Mouse (Mus musculus) midbrain, embryonic 13.5 days (tissue): Measurements from ENCODE around the gene Pced1b. TPM values are rescaled to one million over a fixed set of nuclear protein-coding genes. Genes with fewer than 3 reads are reported as not detected.
"Not testable (repeated sequence)": the region's sequence is repeated elsewhere in the genome, so short reads cannot be mapped to it uniquely, and the experiment has no call there.

Experiments used
- ATAC-seq: fragments of 200-750 bp; cut with Nextera tagmentation; 2 replicates; pipeline ENCODE4 v1.8.0; 2017; ENCODE audit warnings: mild to moderate bottlenecking, moderate TSS enrichment, moderate library complexity
- H3K27ac ChIP-seq: fragments of 300-500 bp; sonication (generic); 2 replicates; pipeline ENCODE4 v1.5.1; 2015; ENCODE audit warnings: inconsistent platforms, mild to moderate bottlenecking, moderate library complexity
- H3K27me3 ChIP-seq: fragments of 300-500 bp; sonication (generic); 2 replicates; pipeline ENCODE4 v1.6.1; 2015; ENCODE audit warnings: mild to moderate bottlenecking, inconsistent platforms
- H3K36me3 ChIP-seq: fragments of 300-500 bp; sonication (generic); 2 replicates; pipeline ENCODE4 v1.6.1; 2015; ENCODE audit warnings: mild to moderate bottlenecking, inconsistent platforms
- H3K4me1 ChIP-seq: fragments of 300-500 bp; sonication (generic); replicated peaks from 2 replicates; pipeline ENCODE4 v1.6.1; 2015; ENCODE audit warnings: inconsistent platforms
- H3K4me2 ChIP-seq: fragments of 300-500 bp; sonication (generic); replicated peaks from 2 replicates; pipeline ENCODE4 v1.6.1; 2015; ENCODE audit warnings: moderate library complexity, mild to moderate bottlenecking, inconsistent platforms
- H3K4me3 ChIP-seq: fragments of 300-500 bp; sonication (generic); replicated peaks from 2 replicates; pipeline ENCODE4 v1.5.1; 2015; ENCODE audit warnings: mild to moderate bottlenecking, inconsistent platforms
- H3K9ac ChIP-seq: fragments of 300-500 bp; sonication (generic); replicated peaks from 2 replicates; pipeline ENCODE4 v1.6.1; 2015; ENCODE audit warnings: mild to moderate bottlenecking, inconsistent platforms
- H3K9me3 ChIP-seq: fragments of 300-500 bp; sonication (generic); 2 replicates; pipeline ENCODE4 v1.6.1; 2016; ENCODE audit warnings: mild to moderate bottlenecking, inconsistent platforms
- WGBS: fragments of 180-500 bp; shearing (Covaris S2); methylation state at CpG from one replicate; pipeline ENCODE4 v1.1.7; 2015; 5-methylcytosine and 5-hydroxymethylcytosine counted together
- polyA plus RNA-seq: library from polyadenylated mRNA; unstranded; fragments of >200 nt; fragmentation: Nextera tagmentation; extraction: Ambion mirVana; gene quantifications from 2 replicates; pipeline ENCODE4 v1.2.1, GENCODE M21; 2015

Pced1b gene
- polyA plus RNA-seq, 1 experiment from 2014 or later, result 4.0 TPM

DNA sequence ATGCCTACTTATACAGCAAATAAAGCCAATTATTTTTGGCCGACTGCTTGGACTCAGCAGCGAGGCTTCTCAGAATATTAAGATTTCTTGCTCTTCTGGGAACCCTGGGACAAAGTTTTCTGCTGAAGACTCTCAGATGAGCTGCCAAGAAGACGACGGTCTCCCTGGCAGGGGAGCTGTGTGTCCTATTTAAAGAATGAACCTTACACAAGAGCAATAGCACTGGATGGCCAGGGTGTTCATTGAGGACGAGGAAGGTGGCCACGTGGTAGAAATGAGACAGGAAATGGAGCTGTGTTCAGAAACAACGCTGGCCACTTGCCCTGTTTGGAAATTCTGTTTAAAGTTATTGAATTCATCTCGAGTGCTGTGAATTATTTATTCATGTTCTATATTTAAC is 104.1 kb downstream of the Pced1b start:
- Histone ChIP-seq H3K27ac (no peak overlapping the region), H3K9ac (no peak overlapping the region), H3K9me3 (no peaks in the 10 kb centered on the region), H3K36me3 (no peaks in the 10 kb centered on the region), H3K27me3 (no peaks in the 10 kb centered on the region), H3K4me1 (no peaks in the 10 kb centered on the region), H3K4me2 (no peak overlapping the region), H3K4me3 (no peak overlapping the region)
- ATAC-seq, result no peak
- WGBS, result 84% methylated on average over 8 of the region's 8 CpGs

DNA sequence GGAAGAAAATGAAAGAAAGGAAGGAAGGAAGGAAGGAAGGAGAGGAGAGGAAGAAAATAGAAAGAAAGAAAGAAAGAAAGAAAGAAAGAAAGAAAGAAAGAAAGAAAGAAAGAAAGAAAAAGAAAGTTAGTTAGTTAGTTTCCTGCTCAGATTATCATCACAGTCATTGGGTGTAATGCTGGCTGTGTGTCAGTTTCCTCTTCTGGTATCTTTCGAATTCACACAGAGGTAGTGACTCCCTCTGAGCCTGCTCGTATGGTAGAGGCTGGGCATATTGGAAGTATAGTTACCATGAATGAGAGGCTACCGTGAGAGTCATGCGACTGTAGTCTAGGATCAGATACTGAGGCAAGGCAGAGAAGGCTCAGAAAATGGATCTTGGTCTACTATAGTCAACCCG is 104.8 kb downstream of the Pced1b start:
- Histone ChIP-seq H3K4me1 (no peaks in the 10 kb centered on the region), H3K9ac (no peak overlapping the region), H3K4me2 (no peak overlapping the region), H3K4me3 (no peak overlapping the region), H3K27me3 (no peaks in the 10 kb centered on the region), H3K36me3 (no peaks in the 10 kb centered on the region), H3K9me3 (no peaks in the 10 kb centered on the region), H3K27ac (no peak overlapping the region)
- ATAC-seq, result no peak
- 91% methylated on average over 5 of the region's 5 CpGs for WGBS

DNA sequence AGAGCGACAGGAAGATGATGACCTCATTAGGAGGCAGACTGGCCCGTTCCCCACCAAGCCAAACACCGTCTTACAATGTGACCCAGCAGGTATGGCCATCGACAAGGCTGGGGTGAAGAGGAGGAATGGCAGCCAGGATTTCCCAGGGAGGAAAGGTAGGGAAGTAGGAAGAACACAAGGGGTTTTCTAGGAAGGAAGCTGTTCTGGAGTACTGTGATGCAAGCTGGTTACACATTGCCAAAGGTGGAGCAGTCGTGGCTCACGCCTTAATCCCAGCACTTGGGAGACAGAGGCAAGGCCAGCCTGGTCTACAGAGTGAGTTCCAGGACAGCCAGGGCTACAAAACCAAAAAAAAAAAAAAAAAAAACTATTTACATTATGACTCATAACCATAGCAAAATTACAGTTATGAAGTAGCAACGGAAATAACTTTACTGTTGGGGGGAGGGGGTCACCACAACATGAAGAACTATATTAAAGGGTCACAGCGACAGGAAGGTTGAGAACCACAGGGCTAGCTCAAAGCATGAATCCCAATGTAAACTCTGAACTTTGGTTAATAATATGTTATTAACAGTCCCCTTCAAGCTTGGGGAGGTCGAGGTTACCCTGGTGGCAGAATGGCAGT is 108.9 kb downstream of the Pced1b start:
- Histone ChIP-seq H3K27ac (no peak overlapping the region), H3K9ac (no peak overlapping the region), H3K27me3 (no peaks in the 10 kb centered on the region), H3K36me3 (no peaks in the 10 kb centered on the region), H3K4me1 (peaks cover 12% of the 10 kb centered on the region; the same call in 1 of the 2 replicates), H3K4me2 (no peak overlapping the region), H3K4me3 (no peak overlapping the region), H3K9me3 (no peaks in the 10 kb centered on the region)
- no peak for ATAC-seq
- 88% methylated on average over 9 of the region's 9 CpGs for whole genome bisulfite sequencing

DNA sequence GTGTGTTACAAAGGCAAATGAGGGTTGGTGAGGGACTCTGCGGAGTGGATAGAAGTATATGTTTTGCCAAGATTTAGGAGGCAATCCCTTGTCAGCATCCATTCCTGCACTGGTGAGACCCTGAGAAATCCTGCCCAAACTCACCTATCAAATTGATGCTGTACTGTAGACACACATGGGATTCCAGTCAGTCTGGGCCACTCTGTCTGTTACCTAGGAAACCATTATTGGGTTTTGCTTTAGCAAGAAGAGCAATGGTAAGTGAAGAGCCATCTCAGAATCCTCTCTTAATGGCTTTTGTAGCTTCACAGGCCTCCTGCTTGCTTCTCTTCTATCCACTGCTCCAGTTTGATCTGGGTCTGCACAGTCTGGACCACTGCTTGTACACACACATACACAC is 110.1 kb downstream of the Pced1b start:
- 82% methylated on average over 1 of the region's 1 CpGs for WGBS

DNA sequence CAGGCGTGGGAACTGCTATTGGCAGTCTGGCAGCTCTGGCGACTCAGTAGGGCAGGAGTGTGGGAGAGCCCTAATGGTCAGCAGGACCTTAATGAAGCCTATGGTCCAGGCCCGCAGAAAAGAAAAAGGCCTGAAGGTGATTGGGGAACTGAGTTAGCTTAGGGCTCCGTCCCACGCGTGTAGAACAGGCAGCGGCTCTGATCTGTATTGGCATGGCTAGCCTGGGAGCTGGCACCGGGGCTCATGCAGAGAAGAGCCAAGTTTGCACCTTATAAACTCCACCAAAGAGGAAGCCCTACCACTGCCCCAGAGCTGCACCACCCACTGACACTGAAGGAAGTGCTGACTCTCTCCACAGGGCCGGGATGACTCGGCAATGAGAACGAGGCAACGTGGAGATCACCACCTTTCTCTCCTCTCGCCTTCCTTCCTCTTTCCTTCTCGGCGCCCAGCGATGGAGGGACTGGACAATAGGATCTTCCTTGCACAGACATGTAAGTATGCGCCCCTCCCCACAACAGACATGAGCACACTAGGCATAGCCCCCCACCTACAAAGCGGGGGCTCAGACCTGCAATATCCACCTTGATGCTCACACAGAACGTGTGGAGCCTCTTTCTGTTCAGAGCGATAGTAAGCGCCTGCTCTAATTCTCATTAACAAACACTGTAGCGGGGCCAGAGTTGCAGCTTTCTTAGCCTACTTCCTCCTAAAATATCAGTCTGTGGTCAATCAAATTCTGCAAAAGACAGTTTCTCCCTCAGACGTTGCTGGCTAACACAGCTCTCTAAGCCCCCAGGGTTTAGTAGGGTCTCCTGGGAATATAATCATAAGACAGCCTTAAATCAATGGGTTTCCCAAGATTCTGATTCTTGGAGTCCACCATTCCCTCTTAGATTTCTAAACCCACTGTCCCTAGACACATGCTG is 114.2 kb downstream of the Pced1b start:
- H3K9ac ChIP-seq, result no peak overlapping the region
- no peak overlapping the region for H3K4me2 ChIP-seq
- no peaks in the 10 kb centered on the region for H3K36me3 ChIP-seq
- no peak overlapping the region for H3K4me3 ChIP-seq
- 85% methylated on average over 23 of the region's 23 CpGs for WGBS
- H3K27me3 ChIP-seq, result no peaks in the 10 kb centered on the region
- no peaks in the 10 kb centered on the region for H3K9me3 ChIP-seq
- H3K27ac ChIP-seq, result no peak overlapping the region
- H3K4me1 ChIP-seq, result peaks cover 12% of the 10 kb centered on the region; the same call in 1 of the 2 replicates
- ATAC-seq, result no peak

More for the DNA sequence above, 110.1 kb downstream of the Pced1b start:
- Histone ChIP-seq H3K9ac (no peak overlapping the region), H3K4me2 (no peak overlapping the region), H3K4me1 (peaks cover 12% of the 10 kb centered on the region; the same call in 1 of the 2 replicates), H3K27me3 (no peaks in the 10 kb centered on the region), H3K36me3 (no peaks in the 10 kb centered on the region), H3K9me3 (no peaks in the 10 kb centered on the region), H3K4me3 (no peak overlapping the region), H3K27ac (peak overlapping the region; percentile 63)
- ATAC-seq, result peak; percentile 66; the same call in 1 of the 2 replicates

DNA sequence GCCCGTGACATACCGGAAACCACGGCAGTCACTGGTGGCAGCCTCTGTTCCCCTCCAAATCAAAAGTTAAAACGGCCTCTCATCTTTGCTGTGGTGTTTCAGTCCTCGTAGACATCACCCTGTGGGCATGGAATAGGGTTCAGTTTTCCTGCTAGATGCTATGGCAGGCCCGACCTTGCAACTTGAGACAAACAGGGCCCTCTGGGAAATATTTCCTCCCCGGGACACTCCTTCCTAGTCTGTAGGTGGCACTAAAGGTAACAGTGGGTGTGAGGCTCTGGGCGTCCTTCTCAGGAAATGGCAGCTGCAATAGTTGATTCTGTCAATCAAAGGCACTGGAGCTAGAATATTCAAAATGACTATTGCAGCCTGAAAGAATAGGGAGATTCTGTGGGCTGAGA is 114.9 kb downstream of the Pced1b start:
- WGBS, result 76% methylated on average over 8 of the region's 8 CpGs
- no peak overlapping the region for H3K4me2 ChIP-seq
- no peaks in the 10 kb centered on the region for H3K27me3 ChIP-seq
- H3K4me1 ChIP-seq, result peaks cover 12% of the 10 kb centered on the region; the same call in 1 of the 2 replicates
- ATAC-seq, result no peak
- no peak overlapping the region for H3K4me3 ChIP-seq
- H3K9me3 ChIP-seq, result no peaks in the 10 kb centered on the region
- H3K36me3 ChIP-seq, result no peaks in the 10 kb centered on the region
- no peak overlapping the region for H3K9ac ChIP-seq
- no peak overlapping the region for H3K27ac ChIP-seq

DNA sequence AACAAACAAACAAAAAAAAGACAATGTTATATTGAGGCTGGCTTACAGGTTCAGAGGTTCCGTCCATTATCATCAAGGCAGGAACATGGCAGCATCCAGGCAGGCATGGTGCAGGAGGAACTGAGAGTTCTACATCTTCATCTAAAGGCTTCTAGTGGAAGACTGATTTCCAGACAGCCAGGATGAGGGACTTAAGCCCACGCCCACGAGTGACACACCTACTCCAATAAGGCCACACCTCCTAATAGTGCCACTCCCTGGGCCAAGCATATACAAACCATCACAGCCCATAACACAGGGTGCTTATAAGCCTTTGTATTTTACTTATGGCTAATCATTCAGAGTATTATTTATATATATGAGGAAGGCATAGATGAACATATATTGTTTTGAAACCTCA is 117.4 kb downstream of the Pced1b start:
- not testable (repeated sequence) for H3K4me3 ChIP-seq, ATAC-seq, H3K4me1 ChIP-seq, H3K4me2 ChIP-seq, H3K9me3 ChIP-seq, H3K9ac ChIP-seq, H3K27ac ChIP-seq, H3K27me3 ChIP-seq, H3K36me3 ChIP-seq
- 85% methylated on average over 3 of the region's 3 CpGs for WGBS

- no peaks in the 10 kb centered on the region for H3K4me1 ChIP-seq
- 87% methylated on average over 8 of the region's 8 CpGs for WGBS
- no peak overlapping the region for H3K9ac ChIP-seq
- H3K27me3 ChIP-seq, result no peaks in the 10 kb centered on the region
- H3K4me2 ChIP-seq, result no peak overlapping the region
- H3K27ac ChIP-seq, result no peak overlapping the region
- no peak overlapping the region for H3K4me3 ChIP-seq
- ATAC-seq, result no peak
- H3K36me3 ChIP-seq, result no peaks in the 10 kb centered on the region
- H3K9me3 ChIP-seq, result no peaks in the 10 kb centered on the region
These were observed 118.1 kb downstream of the Pced1b start for GRCm38 (mm10) chr15:97364968-97365367.

DNA sequence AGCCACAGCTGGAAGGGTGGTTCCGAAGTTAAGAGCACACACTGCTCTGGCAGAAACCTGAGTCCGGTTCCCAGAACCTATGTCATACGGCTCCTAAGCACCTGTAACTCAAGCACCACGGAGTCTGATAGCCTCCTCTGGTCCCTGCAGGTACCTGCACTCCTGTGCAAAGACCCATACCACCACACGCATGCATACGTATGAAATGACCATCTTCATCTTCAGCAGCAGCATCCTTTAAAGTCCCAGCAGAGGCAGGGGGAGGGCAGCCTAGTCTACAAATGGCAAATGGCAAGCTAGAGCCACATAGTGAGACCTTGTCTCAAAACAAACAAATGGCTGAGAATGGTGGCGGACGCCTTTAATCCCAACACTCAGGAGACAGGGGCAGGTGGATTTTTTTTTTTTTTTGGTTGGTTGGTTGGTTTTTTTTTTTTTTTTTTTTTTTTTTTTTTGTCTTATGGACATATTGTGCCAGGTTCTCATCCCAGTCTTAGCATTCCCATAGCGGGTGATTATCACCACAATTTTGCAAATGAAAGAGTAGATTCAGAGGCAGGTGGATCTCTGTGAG is 121.2 kb downstream of the Pced1b start:
- Histone ChIP-seq H3K9me3 (no peaks in the 10 kb centered on the region), H3K27ac (no peak overlapping the region), H3K9ac (no peak overlapping the region), H3K4me3 (no peak overlapping the region), H3K27me3 (no peaks in the 10 kb centered on the region), H3K4me1 (no peaks in the 10 kb centered on the region; the same call in 1 of the 2 replicates), H3K4me2 (no peak overlapping the region), H3K36me3 (no peaks in the 10 kb centered on the region)
- no peak for ATAC-seq
- 90% methylated on average over 9 of the region's 9 CpGs for WGBS

DNA sequence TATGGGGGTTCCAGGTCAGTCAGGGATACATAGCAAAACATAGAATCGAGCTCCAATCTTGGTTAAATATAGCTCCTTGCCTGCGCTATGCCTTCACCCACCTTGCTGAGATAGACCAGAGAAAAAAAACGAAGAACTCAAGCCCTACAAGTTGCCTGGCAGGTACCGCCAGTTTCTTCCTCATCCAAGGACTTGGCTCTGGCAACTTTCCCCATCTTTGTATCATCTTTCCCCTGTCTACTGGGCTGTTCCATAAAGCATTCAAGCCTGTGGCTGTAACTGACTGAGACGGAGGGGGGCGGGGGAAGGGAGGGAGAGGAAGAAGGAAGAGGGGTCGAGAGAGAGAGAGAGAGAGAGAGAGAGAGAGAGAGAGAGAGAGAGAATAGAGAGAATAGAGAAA is 121.7 kb downstream of the Pced1b start:
- Histone ChIP-seq H3K9me3 (no peaks in the 10 kb centered on the region), H3K4me2 (no peak overlapping the region), H3K36me3 (no peaks in the 10 kb centered on the region), H3K27me3 (no peaks in the 10 kb centered on the region), H3K4me3 (no peak overlapping the region), H3K4me1 (peaks cover 5% of the 10 kb centered on the region), H3K27ac (no peak overlapping the region), H3K9ac (no peak overlapping the region)
- ATAC-seq, result no peak
- 80% methylated on average over 7 of the region's 7 CpGs for WGBS

- 90% methylated on average over 10 of the region's 10 CpGs for WGBS
These were observed 122.2 kb downstream of the Pced1b start for GRCm38 (mm10) chr15:97369144-97369543.

DNA sequence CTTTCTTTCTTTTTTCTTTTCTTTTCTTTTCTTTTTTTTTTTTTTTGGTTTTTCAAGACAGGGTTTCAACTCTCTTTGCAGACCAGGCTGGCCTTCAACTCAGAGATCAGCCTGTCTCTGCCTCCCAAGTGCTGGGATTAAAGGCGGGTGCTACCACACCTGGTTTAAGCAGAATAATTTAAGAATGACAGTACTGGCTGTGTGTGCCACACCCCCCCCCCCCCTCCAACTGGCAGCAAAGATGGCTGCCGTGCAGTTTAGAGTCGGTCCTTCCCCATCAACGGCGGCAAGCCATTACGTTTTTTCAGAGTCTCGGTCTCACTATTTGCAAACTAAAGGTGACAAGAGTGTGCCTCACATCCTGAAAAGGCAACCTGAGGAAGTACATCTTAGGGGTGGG is 124.0 kb downstream of the Pced1b start:
- Histone ChIP-seq H3K27ac (no peak overlapping the region), H3K36me3 (no peaks in the 10 kb centered on the region), H3K4me1 (peaks cover 8% of the 10 kb centered on the region), H3K9me3 (no peaks in the 10 kb centered on the region), H3K4me3 (no peak overlapping the region), H3K4me2 (no peak overlapping the region), H3K9ac (no peak overlapping the region), H3K27me3 (no peaks in the 10 kb centered on the region)
- 94% methylated on average over 7 of the region's 7 CpGs for WGBS
- no peak for ATAC-seq

More at GRCm38 (mm10) chr15:97369144-97369543, 122.2 kb downstream of the Pced1b start:
- Histone ChIP-seq H3K4me1 (peaks cover 8% of the 10 kb centered on the region), H3K27ac (no peak overlapping the region), H3K9me3 (no peaks in the 10 kb centered on the region), H3K27me3 (no peaks in the 10 kb centered on the region), H3K4me3 (no peak overlapping the region), H3K4me2 (no peak overlapping the region), H3K36me3 (no peaks in the 10 kb centered on the region), H3K9ac (no peak overlapping the region)
- ATAC-seq, result no peak
